Mouse (Mus musculus): ENCODE data around the gene Eif4ebp2. TPM values are rescaled to one million over a fixed set of nuclear protein-coding genes. Genes with fewer than 3 reads are reported as not detected.

The Eif4ebp2 gene
- polyA plus RNA-seq, 2 experiments from 2014 or later: 26.8 to 33.6 TPM

DNA sequence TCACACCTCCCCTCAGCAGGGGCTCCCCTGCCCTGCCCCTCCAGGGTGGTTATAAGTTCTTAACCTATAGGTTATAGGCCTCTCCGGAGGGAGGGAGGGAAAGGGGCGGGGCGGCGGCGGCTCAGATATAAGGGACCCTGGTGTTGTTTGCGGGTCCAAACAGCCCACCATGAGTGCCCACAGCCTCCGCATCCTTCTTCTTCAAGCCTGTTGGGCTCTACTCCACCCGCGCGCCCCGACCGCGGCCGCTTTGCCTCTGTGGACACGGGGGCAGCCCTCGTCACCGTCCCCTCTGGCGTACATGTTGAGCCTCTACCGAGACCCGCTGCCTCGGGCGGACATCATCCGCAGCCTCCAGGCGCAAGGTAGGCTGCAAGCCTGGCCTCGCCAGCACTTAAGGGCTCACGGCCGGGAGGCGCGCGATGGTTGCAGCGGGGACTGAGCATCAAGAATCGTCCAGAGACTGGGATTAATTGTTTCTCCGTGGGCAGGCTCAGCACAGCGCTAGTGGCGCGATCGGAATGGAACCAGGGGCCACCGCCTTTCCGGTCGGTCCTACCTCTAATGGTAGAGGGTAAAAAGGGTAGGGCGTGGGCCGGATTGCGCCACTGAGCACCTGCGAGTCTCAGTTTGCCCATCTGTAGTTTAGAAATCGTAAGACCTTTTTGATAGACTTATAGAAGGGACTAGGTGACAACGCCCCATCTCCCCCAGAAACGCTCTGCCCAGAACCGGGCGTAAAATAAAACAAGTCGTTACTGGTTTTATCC lies 34.1 kb downstream of the Eif4ebp2 start:
- ATAC-seq: no peak

DNA sequence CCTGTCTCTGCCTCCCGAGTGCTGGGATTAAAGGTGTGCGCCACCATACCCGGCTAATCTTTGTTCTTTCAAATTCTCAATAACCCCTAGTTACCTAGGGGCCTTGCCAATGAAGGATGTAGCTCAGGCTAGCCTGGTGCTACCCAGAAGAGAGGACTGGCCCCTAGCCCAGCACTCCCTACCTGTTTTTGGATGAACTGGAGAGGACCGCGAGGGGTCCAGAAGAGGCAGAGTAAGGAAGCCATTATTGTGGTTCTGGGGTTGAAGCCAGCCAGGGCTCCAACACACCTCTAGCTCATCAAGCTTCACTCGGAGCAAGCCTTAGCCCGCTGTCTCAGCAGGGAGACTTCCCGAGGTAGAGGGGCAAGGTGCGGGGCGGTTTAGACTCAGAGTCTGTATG lies 34.8 kb downstream of the Eif4ebp2 start, which contains the start of gene Nodal:
Gene Nodal (plus strand): TSS at position 301 of the 400 bp plus-strand sequence.
- ATAC-seq: no peak

DNA sequence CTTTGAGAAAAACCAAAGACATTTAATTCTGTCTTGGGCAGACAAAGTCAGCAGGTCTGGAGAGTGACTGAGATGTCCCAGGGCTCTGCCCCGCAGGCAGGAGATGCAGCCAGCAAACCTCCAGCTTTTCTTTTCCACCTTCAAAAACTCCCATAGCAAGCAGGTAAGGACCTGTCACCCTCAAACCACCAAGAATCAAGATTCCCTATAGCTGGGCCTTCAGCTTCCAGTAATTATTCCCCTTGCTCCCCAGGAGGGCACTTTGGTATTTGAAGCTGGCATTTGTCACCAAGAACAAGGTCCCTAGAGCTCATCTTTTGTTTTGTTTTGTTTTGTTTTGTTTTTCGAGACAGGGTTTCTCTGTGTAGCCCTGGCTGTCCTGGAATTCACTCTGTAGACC lies 35.4 kb downstream of the Eif4ebp2 start:
- ATAC-seq: no peak

DNA sequence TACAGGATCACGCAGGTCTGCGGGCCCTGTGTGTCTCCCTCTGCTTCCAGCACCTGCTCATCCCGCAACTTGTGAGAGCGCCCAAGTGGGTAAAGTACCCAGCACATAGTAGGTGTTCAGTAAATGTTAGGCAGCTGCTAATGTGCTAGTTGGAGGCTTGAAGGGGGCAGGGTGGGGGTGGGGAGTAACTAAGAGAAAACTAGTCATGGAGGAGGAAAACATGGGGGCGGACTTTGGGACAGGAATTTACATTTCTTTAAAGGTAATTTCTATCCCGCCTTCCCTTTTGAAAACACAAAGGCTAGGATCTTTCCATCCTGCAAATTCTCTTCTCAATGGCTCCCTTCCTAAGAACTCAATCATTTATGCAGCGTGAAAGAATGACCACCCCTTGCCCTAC lies 35.9 kb downstream of the Eif4ebp2 start:
- ATAC-seq: no peak

DNA sequence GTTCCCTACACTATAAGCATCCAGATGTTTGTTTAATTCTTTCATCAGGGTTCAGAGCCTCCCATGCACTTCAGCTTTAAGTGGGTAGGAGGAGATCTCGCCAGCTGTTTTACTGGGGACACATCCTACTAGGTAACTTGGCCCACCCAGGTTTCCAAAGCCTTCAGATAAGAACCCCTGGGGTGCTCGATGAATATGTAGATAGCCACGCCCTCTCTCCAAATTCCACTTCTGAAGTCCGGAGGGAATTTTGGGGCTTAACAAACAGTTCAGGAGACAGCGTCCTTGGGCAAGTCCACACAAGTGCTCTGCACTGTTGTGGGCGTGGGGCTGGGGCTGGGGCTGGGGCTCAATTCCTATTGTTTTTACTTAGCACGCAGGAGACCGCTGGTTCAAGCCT lies 36.6 kb downstream of the Eif4ebp2 start:
- ATAC-seq: no peak

DNA sequence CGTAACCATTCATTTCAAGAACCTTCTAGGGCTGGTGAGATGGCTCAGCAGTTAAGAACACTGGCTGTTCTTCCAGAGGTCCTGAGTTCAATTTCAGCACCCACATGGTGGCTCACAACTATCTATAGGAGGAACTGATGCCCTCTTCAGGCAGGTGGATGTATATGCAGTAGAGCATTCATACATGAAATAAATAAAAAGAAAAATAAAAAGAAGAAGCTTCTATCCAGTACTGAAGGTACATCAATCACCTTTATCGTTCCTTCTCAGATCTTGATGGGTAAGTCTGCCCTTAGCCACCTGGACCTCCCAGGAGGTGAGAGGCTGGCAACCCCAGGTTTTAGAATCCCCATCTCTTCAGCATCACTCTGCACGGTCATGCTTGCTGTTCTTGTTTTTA lies 37.2 kb downstream of the Eif4ebp2 start:
- no peak for ATAC-seq

DNA sequence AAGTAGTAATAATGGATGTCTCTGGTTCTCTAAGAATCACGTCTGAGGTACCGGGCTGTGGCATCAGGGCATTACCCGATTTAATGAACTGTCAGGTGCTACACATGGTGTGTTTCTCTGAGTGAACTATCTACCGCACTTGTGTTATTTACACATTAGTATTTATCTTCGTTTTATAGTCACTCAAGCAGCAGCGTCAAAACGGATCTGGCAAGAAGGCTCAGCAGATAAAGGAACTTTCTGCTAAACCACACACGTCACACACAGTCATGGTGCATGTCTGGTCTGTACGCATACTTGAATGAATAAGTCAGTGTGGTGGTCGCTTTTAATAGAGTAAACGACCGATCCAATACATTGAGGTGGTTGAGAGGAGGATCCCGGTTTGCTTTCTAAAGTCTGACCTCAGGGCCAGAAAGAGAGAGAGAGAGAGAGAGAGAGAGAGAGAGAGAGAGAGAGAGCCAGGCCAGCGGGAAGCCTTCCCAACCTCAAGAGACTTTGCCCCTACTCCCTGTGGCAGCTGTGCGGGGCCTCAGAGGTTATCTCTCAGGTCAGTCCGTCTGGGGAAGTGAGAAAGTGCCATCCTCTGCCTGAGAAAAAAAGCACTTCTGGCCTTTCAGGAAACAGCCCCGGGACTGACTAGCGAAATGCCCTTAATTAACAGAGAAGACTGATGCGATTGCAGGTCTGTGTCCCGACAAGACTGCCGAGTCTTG lies 39.4 kb downstream of the Eif4ebp2 start:
- no peak for ATAC-seq

DNA sequence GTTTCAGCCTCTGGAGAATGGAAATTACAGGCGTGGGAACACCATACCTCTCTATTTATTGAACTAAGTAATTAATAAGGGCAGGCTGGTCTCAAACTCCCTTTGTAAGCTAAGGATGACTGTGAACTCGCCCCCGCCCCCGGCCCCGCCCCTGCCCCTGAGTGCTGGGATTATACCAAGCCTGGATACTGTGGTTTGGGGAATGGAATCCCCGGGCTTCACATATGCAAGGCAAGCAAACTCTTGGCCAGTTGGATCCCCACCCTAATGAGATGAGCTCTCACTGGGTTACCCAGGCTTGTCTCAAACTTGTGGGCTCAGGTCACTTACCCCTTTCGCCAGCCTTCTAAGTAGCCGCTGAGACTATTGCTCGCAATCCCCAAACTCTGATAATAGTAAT lies 42.3 kb downstream of the Eif4ebp2 start:
- no peak for ATAC-seq

DNA sequence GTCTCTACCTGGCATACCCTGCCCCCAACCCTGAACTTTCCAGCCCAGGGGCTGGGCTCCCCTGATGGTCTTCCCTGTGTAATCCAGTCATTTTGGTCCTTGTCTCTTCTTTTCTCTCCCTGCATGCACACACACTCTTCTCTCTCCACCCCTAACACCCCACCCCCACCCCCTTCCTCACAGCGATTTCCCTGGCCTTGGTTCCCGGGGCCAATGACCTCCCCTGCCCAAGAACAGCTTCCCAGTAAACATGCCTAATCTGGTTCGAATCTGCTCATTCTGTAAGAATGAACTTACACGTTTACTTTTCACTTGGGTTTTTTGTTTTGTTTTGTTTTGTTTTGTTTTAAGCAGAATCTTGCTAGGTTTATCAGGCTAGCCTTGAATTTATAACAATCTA lies 42.7 kb downstream of the Eif4ebp2 start:
- no peak for ATAC-seq

DNA sequence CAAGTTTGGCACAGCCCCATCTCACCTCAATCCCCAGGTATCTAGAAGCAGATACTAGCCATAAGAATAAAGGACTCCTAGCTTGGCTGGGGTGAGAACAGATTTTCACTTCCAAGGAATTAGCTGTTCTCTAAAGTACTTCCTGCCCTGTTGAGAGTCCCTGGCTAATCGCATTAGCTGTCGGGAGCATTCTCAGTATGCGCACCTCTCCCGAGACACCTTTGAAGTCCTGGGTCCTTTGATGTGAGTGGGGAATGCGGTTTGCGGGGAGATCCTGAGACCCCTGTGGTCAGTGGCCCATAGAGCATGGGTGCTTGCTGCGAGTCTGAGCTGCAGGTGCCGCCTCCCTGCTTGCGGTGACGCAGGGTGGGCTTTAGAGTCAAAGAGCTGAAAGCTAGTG lies 46.5 kb downstream of the Eif4ebp2 start:
- ATAC-seq: no peak

DNA sequence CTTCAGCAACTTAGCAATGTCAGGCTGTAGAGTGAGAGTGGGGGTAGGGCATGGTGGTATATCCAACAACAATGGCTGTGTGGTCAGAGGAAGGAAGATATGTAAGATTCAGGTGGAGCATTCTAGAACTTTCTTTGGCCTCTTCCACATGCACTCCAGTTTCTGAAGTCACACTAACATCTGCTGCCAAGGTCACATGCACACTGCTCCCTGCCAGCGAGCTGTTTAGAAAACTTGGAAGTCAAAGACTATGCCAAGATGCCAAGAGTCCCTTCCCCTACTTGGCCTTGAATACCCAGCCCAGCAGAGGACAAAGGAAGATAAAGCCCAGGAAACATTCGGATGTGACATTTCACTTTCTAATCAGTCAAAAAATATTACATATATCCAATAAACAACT lies 49.5 kb downstream of the Eif4ebp2 start:
- ATAC-seq: no peak

DNA sequence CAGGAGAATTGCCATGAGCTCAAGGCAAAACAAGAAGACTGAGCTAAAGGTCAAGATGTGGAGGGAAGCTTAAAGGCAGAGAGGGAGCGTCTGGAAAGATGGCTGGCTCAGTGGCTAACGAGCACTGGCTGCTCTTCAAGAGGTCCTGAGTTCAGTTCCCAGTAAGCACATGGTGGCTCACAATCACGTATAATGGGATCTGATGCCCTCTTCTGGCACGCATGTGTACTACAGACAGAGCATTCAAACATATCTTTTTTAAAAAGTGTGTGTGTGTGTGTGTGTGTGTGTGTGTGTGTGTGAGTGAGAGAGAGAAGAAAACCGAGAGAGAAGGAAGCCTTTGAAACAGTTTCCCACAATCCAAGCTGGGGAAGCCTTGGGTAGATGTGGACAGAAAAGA lies 50.0 kb downstream of the Eif4ebp2 start:
- ATAC-seq: no peak

DNA sequence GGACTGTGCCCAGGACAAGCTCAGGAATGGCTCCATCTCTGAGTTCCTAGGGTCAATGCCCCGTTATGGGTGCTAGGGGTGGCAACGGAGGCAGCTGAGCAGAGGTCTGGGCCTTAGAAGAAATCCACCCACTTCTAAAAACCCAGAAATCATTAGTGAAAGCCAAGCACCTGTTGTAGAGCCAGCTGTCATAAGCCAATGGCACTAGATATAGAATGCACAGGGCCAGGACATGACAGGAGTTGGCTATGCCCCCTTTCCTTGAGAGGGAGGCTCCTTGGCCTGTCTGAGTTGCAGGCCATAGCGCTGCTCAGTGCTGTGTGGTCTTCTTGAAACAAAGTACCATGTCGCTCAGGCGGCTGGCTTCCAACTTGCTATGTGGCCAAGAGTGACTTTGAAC lies 52.1 kb downstream of the Eif4ebp2 start:
- no peak for ATAC-seq

DNA sequence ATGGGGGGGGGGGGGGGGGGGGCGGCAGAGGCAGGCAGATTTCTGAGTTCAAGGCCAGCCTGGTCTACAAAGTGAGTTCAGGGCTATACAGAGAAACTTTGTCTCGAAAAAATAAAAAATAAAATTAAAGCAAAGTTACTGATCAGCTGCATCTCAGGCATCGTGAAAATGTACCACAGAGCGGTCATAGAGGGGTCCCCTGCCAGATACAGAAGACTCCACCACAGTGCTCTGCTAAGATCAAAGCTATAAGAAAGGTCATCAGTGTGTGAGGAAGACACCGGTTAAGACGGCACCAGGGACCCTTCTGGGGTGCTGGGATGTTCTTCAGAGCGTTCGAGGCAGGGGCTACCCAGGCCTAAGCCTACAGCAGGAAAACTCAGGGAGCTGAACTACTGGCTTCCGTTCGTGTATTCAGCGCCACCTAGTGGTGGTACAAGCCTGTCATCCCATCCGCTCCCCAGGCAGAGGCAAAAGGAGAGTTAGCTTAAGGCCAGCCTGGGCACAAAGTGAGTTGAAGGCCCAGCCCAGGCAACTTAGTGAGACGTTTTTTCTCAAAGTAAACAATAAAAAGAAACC lies 53.2 kb downstream of the Eif4ebp2 start:
- ATAC-seq: peak; percentile 81

DNA sequence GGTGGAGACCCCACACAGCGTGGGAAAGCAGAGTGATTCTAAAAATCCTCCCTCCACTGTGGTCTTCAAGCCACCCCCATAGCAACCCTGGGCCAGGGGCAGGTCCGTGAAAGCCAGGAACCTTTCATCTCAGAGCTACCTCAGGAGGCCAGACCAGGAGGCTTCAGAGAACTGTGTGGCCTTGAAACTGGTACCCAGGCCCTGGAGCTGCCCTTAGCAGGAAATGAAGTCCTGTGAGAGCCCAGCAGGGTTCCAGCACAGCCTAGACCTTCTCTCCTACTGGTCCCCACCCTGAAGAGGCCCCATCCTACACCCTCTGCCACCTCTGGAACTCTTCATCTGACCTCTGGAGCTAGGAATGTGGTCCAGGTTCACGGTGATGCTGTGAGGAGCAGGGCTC lies 54.3 kb downstream of the Eif4ebp2 start:
- no peak for ATAC-seq

DNA sequence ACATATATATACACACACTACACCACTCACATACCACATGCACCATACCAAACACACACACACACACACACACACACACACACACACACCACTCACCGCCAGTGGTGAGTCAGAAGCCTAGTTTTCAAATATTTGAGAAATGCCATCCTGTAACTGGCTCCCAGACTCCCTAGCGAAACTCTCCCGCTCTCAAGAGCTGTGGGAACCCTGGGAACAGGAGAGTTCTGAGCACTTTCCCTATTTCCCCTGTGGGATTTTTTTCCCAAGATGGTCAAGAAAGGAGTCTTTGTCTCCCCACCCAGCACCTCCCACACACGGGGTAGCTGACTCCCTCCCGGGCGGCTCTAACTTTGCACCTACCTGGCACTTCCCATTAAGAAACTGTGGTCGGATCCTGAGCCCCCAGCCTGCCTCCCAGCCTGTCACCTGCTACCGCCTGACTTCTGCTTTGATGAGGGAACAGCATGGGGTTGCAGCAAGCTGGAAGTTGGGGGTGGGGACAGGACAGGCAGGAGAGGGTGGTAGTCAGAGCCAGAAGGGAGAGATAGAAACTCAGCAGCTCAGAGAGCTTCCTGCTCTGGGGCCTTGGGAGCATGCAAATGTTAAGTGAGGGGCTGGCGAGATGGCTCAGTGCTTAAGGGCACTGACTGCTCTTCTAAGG lies 57.9 kb downstream of the Eif4ebp2 start:
- ATAC-seq: no peak

DNA sequence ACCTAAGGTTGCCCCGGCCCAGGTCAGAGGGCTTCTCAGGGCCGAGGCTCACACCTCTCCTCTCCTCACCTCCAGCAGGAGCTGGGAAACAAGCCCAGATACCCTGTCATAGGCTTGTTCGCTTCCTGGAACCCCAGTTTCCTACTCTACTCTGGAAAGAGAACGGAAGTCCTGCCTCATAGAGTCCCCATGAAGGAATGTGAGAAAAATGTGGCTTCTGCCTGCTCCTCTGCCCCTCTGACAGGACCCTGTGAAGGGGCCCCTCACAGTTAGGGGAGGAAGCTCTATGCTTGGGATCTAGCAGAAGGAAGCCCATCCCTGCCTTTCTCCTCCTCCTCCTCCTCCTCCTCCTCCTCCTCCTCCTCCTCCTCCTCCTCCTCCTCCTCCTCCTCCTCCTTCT lies 59.9 kb downstream of the Eif4ebp2 start:
- no peak for ATAC-seq

DNA sequence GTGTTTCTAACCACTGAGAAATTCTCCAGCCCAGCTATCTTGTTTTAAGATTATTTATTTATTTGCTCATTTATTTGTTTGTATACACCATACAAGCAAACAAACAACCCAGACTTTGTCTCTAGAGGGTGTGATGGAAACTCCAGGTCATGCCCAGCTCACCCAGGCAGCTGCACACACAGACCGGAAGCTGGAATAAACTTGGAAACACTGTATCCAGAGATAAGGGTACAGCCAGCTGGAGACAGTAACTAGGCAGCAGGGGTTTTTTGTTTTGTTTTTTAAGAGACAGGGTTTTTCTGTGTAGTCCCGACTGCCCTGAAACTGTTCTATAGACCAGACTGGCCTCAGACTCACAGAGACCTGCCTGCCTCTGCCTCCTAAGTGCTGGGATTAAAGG lies 62.3 kb downstream of the Eif4ebp2 start:
- no peak for ATAC-seq

DNA sequence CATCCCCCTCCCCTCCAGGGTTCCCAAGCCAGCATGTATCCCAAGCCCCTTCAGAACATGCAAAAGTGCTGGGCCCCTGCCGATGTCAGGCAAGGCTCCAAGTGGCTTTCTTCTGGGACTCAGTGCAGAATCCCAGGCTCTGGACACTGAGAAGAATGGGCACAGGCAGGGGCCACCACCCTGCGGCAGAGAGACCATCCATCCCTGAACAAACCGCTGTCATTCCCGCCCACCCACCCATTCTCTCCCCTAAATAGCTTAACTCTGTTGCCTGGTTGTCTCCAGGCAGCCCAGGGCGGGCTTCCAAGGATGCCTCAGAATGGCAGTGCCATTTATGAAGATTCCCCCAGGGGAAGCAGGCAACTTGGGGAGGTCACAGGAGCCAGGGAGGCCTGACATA lies 63.4 kb downstream of the Eif4ebp2 start:
- ATAC-seq: no peak

DNA sequence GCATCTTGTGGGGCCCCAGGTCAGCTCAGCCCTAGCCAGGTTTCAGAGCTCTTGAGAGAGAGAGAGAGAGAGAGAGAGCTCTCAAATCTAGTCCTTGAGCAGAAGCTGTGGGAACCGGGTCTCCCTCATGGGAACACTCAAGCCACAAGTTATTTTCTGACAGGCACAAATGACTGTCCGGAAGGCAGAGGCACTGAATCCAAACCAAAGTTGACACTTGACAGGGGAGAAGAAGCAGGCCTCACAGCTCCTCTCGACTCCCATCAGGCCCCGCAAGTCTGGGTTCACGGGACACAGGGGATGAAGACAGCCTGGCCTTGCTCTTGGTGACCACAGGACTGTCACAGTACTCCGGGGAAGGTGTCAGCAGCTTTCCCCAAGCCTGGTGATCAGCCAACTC lies 66.2 kb downstream of the Eif4ebp2 start:
- ATAC-seq: no peak

DNA sequence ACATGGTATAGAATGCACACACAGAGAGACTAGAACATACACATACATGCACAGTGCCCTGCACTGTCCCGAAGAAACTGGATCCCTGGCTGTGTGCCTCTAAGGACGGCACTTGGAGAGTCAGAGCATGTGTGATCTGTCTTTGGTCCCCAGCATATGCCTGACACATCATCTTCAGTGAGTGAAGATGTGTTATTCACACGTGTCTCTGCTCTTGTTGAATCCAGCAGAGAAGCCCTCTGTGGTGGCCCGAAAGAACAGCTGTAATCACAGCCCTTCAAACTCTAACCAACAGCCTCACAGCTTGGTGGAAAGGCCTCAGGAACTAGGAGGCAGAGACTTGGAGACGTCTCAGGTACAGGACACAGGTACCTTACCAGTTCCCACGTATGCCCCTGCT lies 67.3 kb downstream of the Eif4ebp2 start:
- no peak for ATAC-seq

DNA sequence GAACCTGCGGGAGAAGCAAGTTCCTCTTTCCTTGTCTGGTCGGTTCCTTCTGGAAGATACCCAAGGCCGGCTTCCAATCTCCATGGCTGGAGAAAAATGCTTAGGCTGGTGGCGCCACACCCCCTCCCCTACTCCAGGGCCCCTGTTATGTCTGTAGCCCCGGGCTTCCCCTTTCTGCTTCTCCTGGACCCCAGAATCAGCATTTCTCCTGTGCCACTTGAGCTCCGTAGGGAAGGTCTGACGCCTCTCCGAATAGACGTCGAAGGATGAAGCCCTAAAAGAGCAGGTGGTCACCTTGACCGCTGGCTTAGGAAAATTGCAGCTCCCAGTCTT lies 68.8 kb downstream of the Eif4ebp2 start:
- ATAC-seq: no peak

DNA sequence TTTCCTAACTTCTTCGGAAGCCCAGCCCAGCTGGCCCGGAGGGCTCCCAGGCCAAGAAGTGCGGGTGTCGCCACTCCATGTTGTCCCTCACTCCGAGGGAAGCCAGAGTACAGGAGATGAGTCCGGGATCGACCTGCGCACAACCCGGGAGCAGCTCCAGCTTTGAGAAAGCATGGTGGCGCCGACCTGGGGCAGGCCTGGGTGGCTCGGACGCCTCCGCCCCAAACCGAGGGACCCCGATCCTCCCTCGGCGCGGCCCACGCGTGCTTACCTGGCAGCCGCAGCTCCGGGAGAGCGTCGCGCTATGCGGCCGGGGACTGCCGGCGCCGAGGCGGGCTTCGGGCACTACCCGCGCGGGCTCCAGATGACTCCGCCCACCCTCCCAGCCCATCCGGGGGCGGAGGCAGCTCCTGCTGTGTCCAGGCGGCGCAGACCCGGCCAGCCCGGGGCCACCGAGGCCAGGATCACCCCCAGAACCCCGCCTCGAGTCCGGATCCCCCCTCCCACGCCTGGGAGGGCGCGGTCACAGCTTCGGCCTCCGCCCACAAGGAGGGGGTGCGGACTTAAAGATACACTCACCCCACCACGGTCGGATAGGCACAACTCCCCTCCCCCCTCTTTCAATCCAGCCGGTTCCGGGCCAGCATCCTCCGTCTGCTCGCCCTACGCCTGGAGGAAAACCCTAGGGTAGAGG lies 69.3 kb downstream of the Eif4ebp2 start, which contains the start of gene Pald1:
Gene Pald1 (minus strand): TSS at position 510 of the 694 bp plus-strand sequence.
- peak; percentile 34 for ATAC-seq
